Mouse (Mus musculus): ENCODE results near the gene Immp2l. TPM values are rescaled to one million over a fixed set of nuclear protein-coding genes. Genes with fewer than 3 reads are reported as not detected.

Immp2l gene
- polyA plus RNA-seq, 1 experiment from 2014 or later, result 20.5 TPM

- Histone ChIP-seq H3K9ac (ENCODE audit: low read length) (no peak overlapping the region), H3K4me1 (replicated peaks; ENCODE audit: control insufficient read depth, insufficient read depth, low read length) (no peaks in the 10 kb centered on the region), H3K27ac (ENCODE audit: low read depth) (no peak overlapping the region), H3K9me3 (ENCODE audit: control insufficient read depth, low read length) (no peaks in the 10 kb centered on the region), H3K4me3 (ENCODE audit: low read depth, low read length) (no peak overlapping the region), H3K27me3 (replicated peaks; ENCODE audit: control insufficient read depth, insufficient read depth, low read length) (no peaks in the 10 kb centered on the region), H3K4me2 (ENCODE audit: low read length) (no peak overlapping the region), H3K36me3 (ENCODE audit: control insufficient read depth, insufficient read depth, low read length) (no peaks in the 10 kb centered on the region)
- no peak for DNase-seq (ENCODE audit: low spot score)
- 87% methylated on average over 2 of the region's 2 CpGs for WGBS
- no peak for ATAC-seq (replicated peaks; ENCODE audit: low FRiP score, low TSS enrichment, low read depth)
Observed at GRCm38 (mm10) chr12:41724585-41724984, 700.7 kb downstream of the Immp2l start.

DNA sequence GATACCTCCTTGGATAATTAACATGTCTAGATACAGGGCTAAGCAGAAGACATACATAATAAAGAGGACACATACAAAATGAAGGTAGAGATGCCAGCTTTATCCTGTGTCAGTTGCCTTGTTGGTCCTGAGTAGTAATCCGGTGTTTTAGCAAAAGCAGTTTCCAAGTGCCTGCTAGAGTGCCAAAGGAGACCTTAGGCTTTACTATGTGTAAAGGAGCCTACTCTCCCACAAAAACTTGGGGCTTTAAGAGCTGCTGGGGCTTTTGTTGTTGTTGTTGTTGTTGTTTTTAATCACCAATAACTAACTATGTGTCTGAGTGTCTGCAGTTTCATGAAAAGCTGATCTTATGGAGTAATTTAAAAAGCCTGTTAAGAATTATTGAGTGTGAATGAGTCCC is 702.8 kb downstream of the Immp2l start:
- no peak overlapping the region for H3K27ac ChIP-seq (ENCODE audit: low read depth)
- ATAC-seq (replicated peaks; ENCODE audit: low FRiP score, low TSS enrichment, low read depth) (no peak), DNase-seq (ENCODE audit: low spot score) (no peak)
- H3K9ac ChIP-seq (ENCODE audit: low read length), result no peak overlapping the region
- 83% methylated on average over 1 of the region's 1 CpGs for WGBS
- no peaks in the 10 kb centered on the region for H3K4me1 ChIP-seq (replicated peaks; ENCODE audit: control insufficient read depth, insufficient read depth, low read length)
- no peaks in the 10 kb centered on the region for H3K9me3 ChIP-seq (ENCODE audit: control insufficient read depth, low read length)
- no peak overlapping the region for H3K4me2 ChIP-seq (ENCODE audit: low read length)
- no peaks in the 10 kb centered on the region for H3K27me3 ChIP-seq (replicated peaks; ENCODE audit: control insufficient read depth, insufficient read depth, low read length)
- H3K36me3 ChIP-seq (ENCODE audit: control insufficient read depth, insufficient read depth, low read length), result no peaks in the 10 kb centered on the region
- no peak overlapping the region for H3K4me3 ChIP-seq (ENCODE audit: low read depth, low read length)

DNA sequence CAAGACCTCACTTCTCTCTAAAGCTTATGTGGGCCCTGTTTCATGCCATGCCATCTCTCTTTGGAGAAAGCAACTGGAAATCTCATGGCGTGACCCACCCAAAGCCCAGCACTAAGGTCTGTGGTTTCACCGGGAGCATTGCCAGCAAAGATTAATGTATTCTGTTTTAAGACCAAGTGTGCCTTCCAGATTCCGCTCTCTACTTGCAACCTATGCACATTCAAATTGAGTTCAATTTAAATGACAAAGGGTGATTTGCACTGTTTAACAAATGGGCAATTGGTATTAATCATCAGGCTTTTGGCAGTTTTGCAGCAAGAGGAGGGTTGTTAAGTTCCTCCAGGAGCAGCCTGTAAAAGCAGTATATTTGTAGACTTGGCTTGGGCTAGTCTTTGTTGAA is 703.3 kb downstream of the Immp2l start:
- 46% methylated on average over 3 of the region's 3 CpGs for WGBS
- no peak overlapping the region for H3K4me3 ChIP-seq (ENCODE audit: low read depth, low read length)
- no peak for DNase-seq (ENCODE audit: low spot score)
- H3K4me2 ChIP-seq (ENCODE audit: low read length), result no peak overlapping the region
- H3K9me3 ChIP-seq (ENCODE audit: control insufficient read depth, low read length), result no peaks in the 10 kb centered on the region
- H3K4me1 ChIP-seq (replicated peaks; ENCODE audit: control insufficient read depth, insufficient read depth, low read length), result no peaks in the 10 kb centered on the region
- no peaks in the 10 kb centered on the region for H3K27me3 ChIP-seq (replicated peaks; ENCODE audit: control insufficient read depth, insufficient read depth, low read length)
- H3K27ac ChIP-seq (ENCODE audit: low read depth), result no peak overlapping the region
- no peak for ATAC-seq (replicated peaks; ENCODE audit: low FRiP score, low TSS enrichment, low read depth)
- no peaks in the 10 kb centered on the region for H3K36me3 ChIP-seq (ENCODE audit: control insufficient read depth, insufficient read depth, low read length)
- H3K9ac ChIP-seq (ENCODE audit: low read length), result no peak overlapping the region

- Histone ChIP-seq H3K4me2 (ENCODE audit: low read length) (no peak overlapping the region), H3K4me1 (replicated peaks; ENCODE audit: control insufficient read depth, insufficient read depth, low read length) (no peaks in the 10 kb centered on the region), H3K27me3 (replicated peaks; ENCODE audit: control insufficient read depth, insufficient read depth, low read length) (no peaks in the 10 kb centered on the region), H3K9me3 (ENCODE audit: control insufficient read depth, low read length) (no peaks in the 10 kb centered on the region), H3K36me3 (ENCODE audit: control insufficient read depth, insufficient read depth, low read length) (no peaks in the 10 kb centered on the region), H3K4me3 (ENCODE audit: low read depth, low read length) (no peak overlapping the region), H3K9ac (ENCODE audit: low read length) (no peak overlapping the region), H3K27ac (ENCODE audit: low read depth) (no peak overlapping the region)
- whole genome bisulfite sequencing, result 78% methylated on average over 1 of the region's 1 CpGs
- ATAC-seq (replicated peaks; ENCODE audit: low FRiP score, low TSS enrichment, low read depth) (no peak), DNase-seq (ENCODE audit: low spot score) (no peak)
Observed at GRCm38 (mm10) chr12:41727764-41728338, 704.0 kb downstream of the Immp2l start.

DNA sequence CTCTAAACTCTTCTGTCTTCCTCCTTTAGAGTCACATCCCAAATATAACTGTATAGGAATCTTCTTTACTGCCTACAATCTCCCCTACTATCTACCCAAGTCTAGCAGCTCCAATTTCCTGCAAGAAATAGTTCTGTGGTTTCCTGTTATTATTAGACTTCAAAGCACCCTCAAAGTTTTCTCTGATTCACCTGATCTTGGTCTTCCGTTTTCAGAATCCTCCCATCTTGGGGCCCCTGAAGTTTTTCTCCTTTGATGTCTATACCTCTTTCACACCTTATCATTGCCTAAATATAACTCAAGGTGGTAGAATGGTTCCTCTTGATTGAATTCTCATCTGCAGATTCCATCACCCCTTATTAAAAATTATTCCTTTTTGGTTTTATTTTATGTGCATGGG is 704.6 kb downstream of the Immp2l start:
- 81% methylated on average over 1 of the region's 1 CpGs for WGBS
- Histone ChIP-seq H3K4me1 (replicated peaks; ENCODE audit: control insufficient read depth, insufficient read depth, low read length) (no peaks in the 10 kb centered on the region), H3K4me2 (ENCODE audit: low read length) (no peak overlapping the region), H3K9ac (ENCODE audit: low read length) (no peak overlapping the region), H3K36me3 (ENCODE audit: control insufficient read depth, insufficient read depth, low read length) (no peaks in the 10 kb centered on the region), H3K9me3 (ENCODE audit: control insufficient read depth, low read length) (no peaks in the 10 kb centered on the region), H3K27me3 (replicated peaks; ENCODE audit: control insufficient read depth, insufficient read depth, low read length) (no peaks in the 10 kb centered on the region), H3K27ac (ENCODE audit: low read depth) (no peak overlapping the region), H3K4me3 (ENCODE audit: low read depth, low read length) (no peak overlapping the region)
- no peak for ATAC-seq (replicated peaks; ENCODE audit: low FRiP score, low TSS enrichment, low read depth)
- no peak for DNase-seq (ENCODE audit: low spot score)

- Histone ChIP-seq H3K27me3 (replicated peaks; ENCODE audit: control insufficient read depth, insufficient read depth, low read length) (no peaks in the 10 kb centered on the region), H3K36me3 (ENCODE audit: control insufficient read depth, insufficient read depth, low read length) (no peaks in the 10 kb centered on the region), H3K9ac (ENCODE audit: low read length) (no peak overlapping the region), H3K9me3 (ENCODE audit: control insufficient read depth, low read length) (no peaks in the 10 kb centered on the region), H3K4me3 (ENCODE audit: low read depth, low read length) (no peak overlapping the region), H3K27ac (ENCODE audit: low read depth) (no peak overlapping the region), H3K4me2 (ENCODE audit: low read length) (no peak overlapping the region), H3K4me1 (replicated peaks; ENCODE audit: control insufficient read depth, insufficient read depth, low read length) (no peaks in the 10 kb centered on the region)
- ATAC-seq (replicated peaks; ENCODE audit: low FRiP score, low TSS enrichment, low read depth), result no peak
- WGBS, result 85% methylated on average over 1 of the region's 1 CpGs
- no peak for DNase-seq (ENCODE audit: low spot score)
Observed at GRCm38 (mm10) chr12:41729780-41730179, 705.9 kb downstream of the Immp2l start.

GRCm38 (mm10) chr12:41733168-41733567 is 709.3 kb downstream of the Immp2l start:
- ATAC-seq (replicated peaks; ENCODE audit: low FRiP score, low TSS enrichment, low read depth) (no peak), DNase-seq (ENCODE audit: low spot score) (no peak)
- Histone ChIP-seq H3K4me2 (ENCODE audit: low read length) (no peak overlapping the region), H3K27ac (ENCODE audit: low read depth) (no peak overlapping the region), H3K9me3 (ENCODE audit: control insufficient read depth, low read length) (no peaks in the 10 kb centered on the region), H3K36me3 (ENCODE audit: control insufficient read depth, insufficient read depth, low read length) (no peaks in the 10 kb centered on the region), H3K27me3 (replicated peaks; ENCODE audit: control insufficient read depth, insufficient read depth, low read length) (no peaks in the 10 kb centered on the region), H3K4me1 (replicated peaks; ENCODE audit: control insufficient read depth, insufficient read depth, low read length) (no peaks in the 10 kb centered on the region), H3K4me3 (ENCODE audit: low read depth, low read length) (no peak overlapping the region), H3K9ac (ENCODE audit: low read length) (no peak overlapping the region)

- no peaks in the 10 kb centered on the region for H3K27me3 ChIP-seq (replicated peaks; ENCODE audit: control insufficient read depth, insufficient read depth, low read length)
- 79% methylated on average over 3 of the region's 3 CpGs for WGBS
- no peak for ATAC-seq (replicated peaks; ENCODE audit: low FRiP score, low TSS enrichment, low read depth)
- no peaks in the 10 kb centered on the region for H3K4me1 ChIP-seq (replicated peaks; ENCODE audit: control insufficient read depth, insufficient read depth, low read length)
- no peak overlapping the region for H3K27ac ChIP-seq (ENCODE audit: low read depth)
- no peaks in the 10 kb centered on the region for H3K36me3 ChIP-seq (ENCODE audit: control insufficient read depth, insufficient read depth, low read length)
- H3K9me3 ChIP-seq (ENCODE audit: control insufficient read depth, low read length), result no peaks in the 10 kb centered on the region
- no peak overlapping the region for H3K4me3 ChIP-seq (ENCODE audit: low read depth, low read length)
- DNase-seq (ENCODE audit: low spot score), result no peak
- H3K4me2 ChIP-seq (ENCODE audit: low read length), result no peak overlapping the region
- H3K9ac ChIP-seq (ENCODE audit: low read length), result no peak overlapping the region
Observed at GRCm38 (mm10) chr12:41742887-41743286, 719.0 kb downstream of the Immp2l start.

- ATAC-seq (replicated peaks; ENCODE audit: low FRiP score, low TSS enrichment, low read depth), result no peak
- no peaks in the 10 kb centered on the region for H3K36me3 ChIP-seq (ENCODE audit: control insufficient read depth, insufficient read depth, low read length)
- H3K27ac ChIP-seq (ENCODE audit: low read depth), result no peak overlapping the region
- no peak overlapping the region for H3K4me2 ChIP-seq (ENCODE audit: low read length)
- H3K4me1 ChIP-seq (replicated peaks; ENCODE audit: control insufficient read depth, insufficient read depth, low read length), result no peaks in the 10 kb centered on the region
- H3K9ac ChIP-seq (ENCODE audit: low read length), result no peak overlapping the region
- 59% methylated on average over 3 of the region's 3 CpGs for WGBS
- DNase-seq (ENCODE audit: low spot score), result no peak
- H3K9me3 ChIP-seq (ENCODE audit: control insufficient read depth, low read length), result no peaks in the 10 kb centered on the region
- no peaks in the 10 kb centered on the region for H3K27me3 ChIP-seq (replicated peaks; ENCODE audit: control insufficient read depth, insufficient read depth, low read length)
- no peak overlapping the region for H3K4me3 ChIP-seq (ENCODE audit: low read depth, low read length)
Observed at GRCm38 (mm10) chr12:41763396-41763795, 739.5 kb downstream of the Immp2l start.

All from intestine, embryonic 14.5 days (tissue).